Mouse (Mus musculus): ENCODE results near the gene Gucy1b2.

Gene Gucy1b2

DNA sequence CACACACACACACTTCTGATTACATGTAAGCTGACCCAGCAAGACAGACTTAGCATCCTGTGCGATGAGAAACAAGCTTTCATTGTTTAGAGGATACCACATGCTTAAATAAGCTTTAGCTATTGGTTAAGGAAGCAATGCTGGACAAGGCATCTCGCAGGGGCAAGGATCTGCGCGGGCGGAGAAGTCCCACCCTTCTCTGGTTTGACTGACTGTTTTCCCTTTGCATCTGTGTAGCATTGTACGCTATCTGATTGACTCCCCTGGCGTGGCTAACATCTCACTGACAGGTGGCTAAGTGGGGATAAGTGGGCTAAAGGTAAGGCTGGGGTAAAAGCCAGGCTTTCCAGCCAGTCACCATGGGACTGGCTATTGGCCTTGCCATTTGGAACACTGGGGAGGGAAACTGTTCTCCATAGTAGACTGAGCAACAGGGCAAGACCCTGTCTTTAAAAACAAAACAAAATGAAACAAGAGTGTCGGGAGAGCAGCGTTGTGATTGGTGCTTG is at the start of gene Gucy1b2:
Gucy1b2 (minus strand) TSS at position 51 of the 509 bp plus-strand sequence.
- DNase-seq, result no peak

GRCm38 (mm10) chr14:62497391-62497790 is 41.3 kb upstream of the Gucy1b2 start:
- no peak for DNase-seq

- DNase-seq, result no peak
Measured at GRCm38 (mm10) chr14:62496501-62496900, 40.4 kb upstream of the Gucy1b2 start.

DNA sequence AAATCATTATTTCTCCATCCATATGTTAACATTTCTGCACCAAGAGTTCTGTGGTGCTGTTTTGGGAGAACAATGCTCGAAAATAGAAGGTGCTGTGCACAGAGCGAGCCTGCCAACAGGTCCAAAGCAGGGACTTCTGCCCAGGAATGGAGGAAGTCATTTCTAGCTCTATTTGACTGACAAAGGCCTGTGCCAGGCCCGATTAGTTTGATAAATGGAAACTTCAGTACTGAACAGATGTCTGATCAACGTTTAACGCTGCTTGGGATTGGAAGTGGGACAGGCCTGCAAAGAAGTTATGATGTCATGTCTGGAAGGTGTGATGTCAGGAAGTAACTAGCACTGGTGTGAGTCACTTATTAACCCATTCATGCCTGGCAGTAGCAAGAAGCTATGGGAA is 37.4 kb upstream of the Gucy1b2 start:
- no peak for DNase-seq

DNA sequence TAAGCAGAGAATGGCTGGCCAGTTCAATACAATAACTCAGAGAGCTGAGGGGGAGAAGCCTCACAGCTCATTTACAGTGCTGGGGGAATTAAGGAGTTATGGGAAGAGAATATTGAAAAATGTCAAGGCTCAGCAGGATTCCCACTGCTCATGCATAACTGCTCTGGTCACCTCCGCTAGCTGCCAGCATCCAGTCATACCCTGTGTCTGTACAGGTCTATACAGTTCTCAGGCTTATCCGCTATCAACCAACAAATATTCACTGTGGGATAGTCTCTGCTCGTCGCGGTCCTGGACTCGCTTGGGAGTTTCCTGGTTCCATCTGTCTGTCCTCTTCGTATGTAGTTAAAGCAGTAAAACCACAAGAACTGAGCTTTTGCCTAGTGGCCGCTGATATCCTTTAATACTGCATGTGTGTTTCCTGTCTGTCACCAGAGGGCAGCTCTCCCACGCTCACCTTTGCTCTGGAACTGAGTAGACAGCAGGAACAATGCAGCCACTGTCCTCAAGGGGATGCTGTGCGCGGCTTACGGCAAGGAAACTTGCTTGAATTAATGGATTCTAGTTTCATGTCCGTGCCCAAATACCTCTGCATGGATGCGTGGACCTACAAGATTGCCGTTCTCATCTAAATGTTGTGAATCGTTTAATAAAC is 36.2 kb upstream of the Gucy1b2 start:
- DNase-seq, result peak; percentile 84

DNA sequence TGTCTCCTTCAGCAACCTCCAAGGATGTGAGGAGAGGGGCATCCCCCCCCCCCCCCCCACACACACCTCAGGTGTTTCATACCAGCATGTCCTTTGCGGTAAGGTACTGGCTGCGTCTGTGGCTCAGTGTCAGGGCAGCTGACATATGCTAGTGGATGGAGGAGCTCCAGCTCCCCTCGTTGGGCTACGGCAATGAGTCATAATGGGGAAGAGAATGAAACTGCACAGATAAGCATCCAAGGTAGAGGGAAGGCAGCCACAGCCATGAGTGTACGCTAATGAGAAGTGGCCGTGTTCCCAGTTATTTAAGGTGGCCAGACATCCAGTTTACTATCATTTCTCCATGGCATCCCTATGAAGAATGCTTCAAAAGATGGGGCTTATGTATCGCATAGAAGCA is 32.2 kb upstream of the Gucy1b2 start:
- no peak for DNase-seq

DNA sequence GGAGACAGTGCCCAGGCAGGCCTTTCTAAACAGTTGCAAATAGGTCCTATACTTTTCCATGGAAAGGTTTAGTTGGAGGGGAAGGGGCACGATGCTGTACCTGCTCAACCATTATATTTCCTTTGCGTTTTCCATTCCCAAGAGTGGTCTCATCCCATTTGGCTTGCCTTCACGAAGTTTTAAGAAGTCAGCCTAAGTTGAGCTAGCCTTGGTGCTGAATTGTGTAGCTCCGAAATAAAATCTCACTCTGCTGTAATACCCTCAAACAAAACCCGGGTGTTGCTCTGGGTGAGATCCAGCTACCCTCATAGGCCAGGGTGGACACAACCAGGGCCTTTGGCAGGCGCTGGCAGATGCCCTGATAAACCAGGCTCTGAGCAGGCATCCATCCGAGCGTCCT is 25.3 kb upstream of the Gucy1b2 start:
- no peak for DNase-seq

DNA sequence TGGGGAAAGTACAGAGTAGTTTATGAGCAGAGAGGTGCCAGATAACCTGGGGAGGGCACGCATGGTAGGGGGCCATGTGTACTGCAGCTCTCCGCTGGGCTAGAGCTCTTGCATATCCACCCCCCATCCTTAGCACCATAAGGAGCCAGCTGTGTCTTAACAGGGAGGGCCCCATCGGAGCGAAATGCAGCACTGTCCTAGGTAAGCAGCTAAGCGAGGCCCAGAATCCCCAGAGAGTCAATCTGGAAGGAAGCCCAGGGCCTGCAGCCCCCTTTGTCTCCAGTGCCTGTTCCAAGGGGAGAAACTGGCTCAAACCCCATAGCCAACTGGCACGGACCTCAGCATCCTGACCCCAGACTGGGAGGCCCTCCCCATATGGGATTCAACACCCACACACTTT is 23.3 kb upstream of the Gucy1b2 start:
- no peak for DNase-seq

- no peak for DNase-seq
Measured at GRCm38 (mm10) chr14:62474481-62474880, 18.4 kb upstream of the Gucy1b2 start.

GRCm38 (mm10) chr14:62472061-62472460 is 16.0 kb upstream of the Gucy1b2 start:
- no peak for DNase-seq

- no peak for DNase-seq
Measured at GRCm38 (mm10) chr14:62468753-62469125, 12.7 kb upstream of the Gucy1b2 start.

- no peak for DNase-seq
Measured at GRCm38 (mm10) chr14:62468119-62468752, 12.1 kb upstream of the Gucy1b2 start.

- peak; percentile 81 for DNase-seq
Measured at GRCm38 (mm10) chr14:62464966-62465365, 8.9 kb upstream of the Gucy1b2 start.

GRCm38 (mm10) chr14:62459541-62459940 is 3.5 kb upstream of the Gucy1b2 start:
- DNase-seq, result peak; percentile 19

GRCm38 (mm10) chr14:62457420-62458181 is 1.5 kb upstream of the Gucy1b2 start:
- DNase-seq, result peak; percentile 91

GRCm38 (mm10) chr14:62455570-62455879 is 564 bp downstream of the Gucy1b2 start:
- no peak for DNase-seq

DNA sequence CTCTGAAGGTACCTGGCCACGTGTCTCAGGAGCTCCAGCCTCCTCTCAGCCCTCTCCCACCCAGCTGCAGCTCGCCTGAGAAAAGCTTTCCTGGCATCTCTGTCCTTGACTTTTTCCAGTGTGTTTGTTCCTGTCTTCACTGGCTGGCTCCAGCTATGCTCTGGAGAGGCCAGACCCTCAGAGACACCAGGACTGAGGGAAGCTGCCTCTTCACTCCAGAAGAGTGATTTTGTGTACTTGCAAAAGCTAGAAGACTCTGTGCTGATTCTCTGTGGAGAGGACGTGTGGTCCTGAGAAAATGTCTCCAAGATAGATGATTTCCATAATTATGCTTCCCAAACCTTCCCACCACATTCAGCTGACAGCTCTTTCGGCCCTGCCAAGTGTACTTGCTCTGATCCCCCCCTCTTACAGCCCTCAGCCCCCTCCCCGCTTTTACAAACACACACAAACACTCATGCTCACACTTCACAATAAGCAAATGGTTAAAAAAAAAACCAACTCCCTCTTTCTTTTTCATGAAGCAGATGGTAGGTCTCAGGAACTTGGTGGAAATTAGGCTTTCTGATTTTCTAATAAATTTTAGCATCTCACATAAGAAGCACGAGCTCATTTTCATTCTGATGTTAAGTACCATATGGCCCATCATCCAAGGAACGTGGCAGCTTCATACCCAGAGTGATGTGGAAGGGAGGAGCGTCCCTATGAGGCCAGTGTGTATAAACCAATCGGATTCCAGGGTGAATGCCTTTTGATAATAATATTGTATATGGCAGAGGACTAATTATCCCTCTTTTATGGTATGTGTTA is 1.1 kb downstream of the Gucy1b2 start:
- no peak for DNase-seq

DNA sequence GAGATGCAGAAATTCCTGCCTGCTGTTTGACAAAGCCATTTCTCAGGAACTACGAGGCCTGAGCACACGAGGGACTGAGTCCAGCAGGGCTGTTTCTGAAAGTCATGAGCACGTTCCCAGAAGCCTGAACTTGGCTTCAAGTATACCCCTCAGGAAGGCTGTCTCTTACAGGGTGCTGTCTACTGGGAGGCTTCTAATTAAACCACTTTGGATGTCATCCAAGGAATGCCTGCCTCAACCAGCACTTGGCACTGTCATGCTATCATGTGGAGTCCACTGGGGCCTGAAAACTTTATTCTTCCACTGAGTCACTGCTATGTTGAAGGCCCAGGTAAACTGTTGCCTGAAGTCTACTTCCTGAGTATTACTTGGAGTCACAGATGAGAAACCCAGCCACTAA is 2.0 kb downstream of the Gucy1b2 start:
- DNase-seq, result peak; percentile 15

- no peak for DNase-seq
Measured at GRCm38 (mm10) chr14:62453276-62453675, 2.8 kb downstream of the Gucy1b2 start.

GRCm38 (mm10) chr14:62450706-62451105 is 5.4 kb downstream of the Gucy1b2 start:
- no peak for DNase-seq

- no peak for DNase-seq
Measured at GRCm38 (mm10) chr14:62447214-62447548, 8.9 kb downstream of the Gucy1b2 start.

DNA sequence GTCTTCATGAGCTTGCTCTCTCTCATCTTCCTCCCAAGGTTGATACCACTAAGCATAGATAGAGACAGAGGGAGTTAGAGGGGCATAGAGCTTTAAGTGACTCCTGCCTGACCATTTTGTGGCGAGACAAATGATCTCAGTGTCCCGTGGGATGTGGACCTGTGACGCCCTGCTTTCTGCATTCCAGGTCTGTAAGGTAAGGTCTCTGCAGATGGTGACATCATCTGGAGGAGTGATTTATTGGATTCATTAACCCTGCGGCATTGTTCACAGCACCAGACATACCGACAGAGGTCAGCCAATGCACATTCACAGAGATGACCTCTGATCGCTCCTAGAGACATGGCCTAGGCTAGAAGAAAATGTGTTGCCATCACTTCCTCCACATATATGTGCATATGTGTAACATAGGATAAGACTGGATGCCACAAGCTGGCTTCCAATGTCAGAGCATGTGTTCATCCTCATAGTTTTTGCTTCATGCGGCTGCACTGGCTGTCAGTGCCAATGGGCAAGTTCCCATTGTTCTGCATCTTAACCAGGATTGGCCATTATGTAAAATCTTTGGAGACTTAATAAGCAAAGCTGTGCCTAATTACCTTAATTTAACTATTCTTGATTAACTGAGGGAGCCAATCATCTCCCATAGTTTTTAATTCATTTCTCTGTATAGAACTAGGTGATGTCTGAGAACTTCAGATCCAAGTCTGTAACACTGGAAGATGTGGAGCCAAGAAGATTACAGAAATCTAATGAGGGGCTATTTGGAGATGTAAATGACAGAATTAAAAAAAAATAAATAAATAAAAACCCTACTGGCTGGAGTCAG is 9.5 kb downstream of the Gucy1b2 start:
- DNase-seq, result no peak

Measured in kidney, postnatal 10 days (tissue).